Mouse (Mus musculus) right cerebral cortex, postnatal 4 days (tissue): ENCODE data around the gene Dlx3.

Experiments used
- DNase-seq: peaks from one replicate; pipeline ENCODE4 v3.0.0-alpha.2; 2022

Gene Dlx3

DNA sequence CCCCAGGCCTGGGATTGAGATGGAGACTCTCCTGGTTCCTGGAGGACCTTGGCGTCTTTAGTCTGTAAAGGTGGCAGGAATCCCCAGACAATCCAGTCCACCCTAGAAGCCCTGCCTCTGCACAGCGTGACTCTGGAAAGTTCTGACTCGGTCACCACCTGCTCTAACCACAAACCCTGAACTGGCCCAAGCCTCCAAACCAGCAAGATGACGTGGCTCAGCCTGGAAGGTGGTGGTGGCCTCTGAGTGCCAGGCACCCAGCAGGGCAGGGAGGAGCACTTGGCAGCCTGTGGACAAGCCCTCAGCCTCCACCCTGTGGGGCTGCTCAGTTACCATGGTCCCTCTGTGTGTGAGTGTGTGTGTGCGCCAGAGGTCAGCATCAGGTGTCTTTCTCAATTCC is 38.0 kb downstream of the Dlx3 start:
- DNase-seq, result no peak

DNA sequence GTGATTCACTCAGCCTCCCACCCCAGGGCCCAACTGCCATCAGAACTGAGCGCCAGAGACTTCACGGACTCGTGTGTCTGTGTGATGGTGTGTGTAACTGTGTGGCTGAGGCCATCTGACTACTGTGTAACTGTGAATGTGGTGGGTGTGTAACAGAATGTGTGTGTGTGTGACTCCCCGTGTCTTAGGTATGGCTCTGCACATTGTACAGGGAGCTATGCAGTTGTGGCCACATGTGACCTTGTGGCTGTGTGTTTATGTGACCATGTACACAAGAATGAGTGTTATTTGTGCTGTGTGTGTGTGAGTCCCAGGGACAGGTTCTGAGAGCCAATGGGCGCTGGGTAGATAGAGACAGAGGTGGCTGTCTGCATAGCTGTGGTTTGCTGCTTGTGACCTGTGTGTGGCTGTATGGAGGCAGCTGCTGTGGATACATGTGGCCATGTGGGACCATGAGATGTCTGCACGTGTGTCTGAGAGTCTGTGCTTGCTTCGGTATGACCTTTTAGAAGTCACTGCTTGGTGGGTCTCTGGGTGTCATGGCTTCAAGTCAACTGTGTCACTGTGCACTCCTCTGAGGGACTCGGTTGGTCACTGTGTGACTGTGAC is 39.9 kb downstream of the Dlx3 start:
- DNase-seq, result no peak

- DNase-seq, result no peak
Measured at GRCm38 (mm10) chr11:95160693-95161092, 40.8 kb downstream of the Dlx3 start.

DNA sequence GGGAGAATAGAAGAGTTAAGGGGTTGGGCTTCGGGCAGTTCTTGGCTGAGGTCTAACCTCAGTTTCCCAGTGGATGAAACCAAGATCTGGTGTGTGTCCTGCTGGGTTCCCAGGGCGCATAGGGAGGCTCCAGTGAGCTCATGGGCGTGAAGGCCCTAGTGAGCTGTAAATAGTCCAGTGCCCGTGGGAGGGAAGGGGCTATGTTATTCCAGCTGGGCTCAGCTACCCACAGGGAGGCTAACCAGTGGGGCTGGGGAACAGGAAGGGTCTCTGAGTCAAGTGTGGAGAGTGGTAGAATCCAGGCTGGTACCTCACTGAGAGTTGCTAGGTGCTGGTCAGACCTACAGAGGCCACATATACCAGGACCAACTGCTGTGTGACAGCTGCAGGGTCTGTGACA is 41.8 kb downstream of the Dlx3 start:
- DNase-seq, result no peak

DNA sequence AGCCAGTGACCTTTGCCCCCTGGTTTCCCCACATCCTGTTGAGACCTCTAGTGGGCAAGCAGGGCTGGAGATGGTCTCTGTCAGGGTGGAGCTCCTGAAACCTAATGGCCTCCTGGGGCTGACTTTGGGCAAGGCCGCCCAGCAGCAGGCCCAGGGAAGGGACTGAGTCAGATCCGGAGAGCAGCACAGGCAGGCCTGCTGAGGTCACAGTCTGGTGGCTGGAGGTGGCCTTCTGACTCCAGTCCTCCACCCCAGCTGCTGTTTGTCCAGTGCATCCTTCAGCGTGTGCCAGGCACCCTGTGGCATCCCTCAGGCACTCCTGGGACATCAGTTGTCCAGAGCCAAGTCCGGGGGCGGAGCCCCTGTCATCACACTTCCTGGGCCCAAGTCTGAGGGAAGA is 45.9 kb downstream of the Dlx3 start:
- DNase-seq, result no peak
